In genomic region chr1:160046786-160047185, GRCm38 (mm10) we compare ENCODE assay signal across 14 mouse cellular contexts. TPM values are rescaled to one million over a fixed set of nuclear protein-coding genes. Genes with fewer than 3 reads are reported as not detected.
DNase-seq lines count a peak whose midpoint lies in the region; ATAC-seq lines count a peak whose summit lies in the region.
"Had no signal": no experiment of that assay in that cellular context is flagged by ENCODE, and none has a peak within 500 bp of the region (broad histone marks: within the 10 kb centered on the region; RNA-seq: fewer than 3 reads in every experiment).

No protein-coding gene starts in this region.

- no peaks in the 10 kb centered on the region for H3K9me3 ChIP-seq in kidney, embryonic 16.5 days (ENCODE audit: low read length)
- no peaks in the 10 kb centered on the region for H3K9me3 ChIP-seq in liver, embryonic 13.5 days (replicated peaks)
- H3K9me3 ChIP-seq: kidney, embryonic 15.5 days; midbrain, embryonic 12.5 days had no signal

- H3K36me3 ChIP-seq in kidney, embryonic 16.5 days (ENCODE audit: insufficient read depth, low read length), result no peaks in the 10 kb centered on the region
- H3K36me3 ChIP-seq in liver, embryonic 13.5 days, result peaks cover 4% of the 10 kb centered on the region; the same call in 1 of the 2 replicates
- H3K36me3 ChIP-seq: kidney, embryonic 15.5 days; midbrain, embryonic 12.5 days had no signal

- peaks cover 9% of the 10 kb centered on the region; the same call in 1 of the 2 replicates for H3K4me1 ChIP-seq in kidney, embryonic 16.5 days (ENCODE audit: insufficient read depth, low read length)
- peaks cover 83% of the 10 kb centered on the region for H3K4me1 ChIP-seq in liver, embryonic 13.5 days (replicated peaks)

- ATAC-seq in cerebellum, adult (ENCODE audit: insufficient number of reproducible peaks, low FRiP score, low TSS enrichment), result no peak
- no peak for ATAC-seq in kidney, embryonic 16.5 days (ENCODE audit: low FRiP score, low TSS enrichment)
- peak; percentile 16 for ATAC-seq in CD4-positive, CD25-positive, alpha-beta regulatory T cell, adult 4 months
- no peak for ATAC-seq in liver, embryonic 13.5 days (ENCODE audit: low read depth)

- H3K4me3 ChIP-seq in kidney, embryonic 16.5 days (ENCODE audit: low read length), result 0 out of 2 replicates have a peak overlapping the region, but pooled peaks have one; percentile 5
- peak overlapping the region; percentile 78 for H3K4me3 ChIP-seq in liver, embryonic 13.5 days (replicated peaks)
- H3K4me3 ChIP-seq: kidney, embryonic 15.5 days; midbrain, embryonic 12.5 days had no signal

- H3K27ac ChIP-seq in kidney, embryonic 16.5 days (ENCODE audit: low read length), result no peak overlapping the region
- H3K27ac ChIP-seq in liver, embryonic 13.5 days, result peak overlapping the region; percentile 11; the same call in 1 of the 2 replicates
- H3K27ac ChIP-seq: hindbrain, embryonic 14.5 days; kidney, embryonic 15.5 days; midbrain, embryonic 12.5 days had no signal

- H3K27me3 ChIP-seq in kidney, embryonic 16.5 days (ENCODE audit: insufficient read depth, low read length), result no peaks in the 10 kb centered on the region
- H3K27me3 ChIP-seq in liver, embryonic 13.5 days, result 0 out of 2 replicates have a peak, but pooled peaks cover 2% of the 10 kb centered on the region
- H3K27me3 ChIP-seq: kidney, embryonic 15.5 days had no signal

- H3K4me2 ChIP-seq in kidney, embryonic 16.5 days (replicated peaks; ENCODE audit: low read depth, low read length), result peak overlapping the region; percentile 78
- peak overlapping the region; percentile 73 for H3K4me2 ChIP-seq in liver, embryonic 13.5 days
- H3K4me2 ChIP-seq: hindbrain, embryonic 14.5 days; kidney, embryonic 15.5 days; midbrain, embryonic 12.5 days had no signal

- WGBS in kidney, embryonic 16.5 days, result 85% methylated on average over 4 of the region's 4 CpGs
- 80% methylated on average over 4 of the region's 4 CpGs for WGBS in liver, embryonic 13.5 days (ENCODE audit: insufficient replicate concordance)

- no peak overlapping the region for H3K9ac ChIP-seq in kidney, embryonic 16.5 days (replicated peaks; ENCODE audit: low read length)
- peak overlapping the region; percentile 84 for H3K9ac ChIP-seq in liver, embryonic 13.5 days
- H3K9ac ChIP-seq: hindbrain, embryonic 14.5 days; kidney, embryonic 15.5 days; midbrain, embryonic 12.5 days had no signal

- DNase-seq in cerebellum, postnatal 10 days, result peak; percentile 70 to 77
- DNase-seq in kidney, adult 11 months, result no peak
- no peak for DNase-seq in liver, embryonic 13.5 days
- no peak for DNase-seq in frontal cortex, postnatal 14 days (ENCODE audit: low spot score in 2 of 2)
- DNase-seq in left cerebral cortex, adult 8-10 months (ENCODE audit: low spot score in 2 of 2), result no peak
- DNase-seq: cerebellum, adult 8-10 months; heart, adult 18-20 months; thymus, postnatal 14 days had no signal

RNA-seq across cellular contexts. Expression of gene 4930523C07Rik, which starts 2.6 kb away (rescaled TPM):
- polyA plus RNA-seq in kidney, embryonic 16.5 days (2015; fragmentation: Nextera tagmentation; extraction: Ambion mirVana), result 22.5 and 23.2 TPM in 2 replicates
- 100 to 1,000 TPM; 212 to 238 TPM for polyA plus RNA-seq in CD4-positive, CD25-positive, alpha-beta regulatory T cell, adult 4 months (2017; shearing (Covaris generic))
- 29.8 and 30.3 TPM in 2 replicates for polyA plus RNA-seq in liver, embryonic 13.5 days (2015; fragmentation: Nextera tagmentation; extraction: Ambion mirVana)
- 1 to 10 TPM; 1.3 to 3.2 (median 2.1) TPM for total RNA-seq in left cerebral cortex, adult 8-10 months (2022)

Comparison
In these comparisons a context has a peak if more than half of its experiments do, and no peak if none do; other contexts are left out.
1. DNase-seq: peak in cerebellum, postnatal 10 days (2 of 2); none in kidney, adult 11 months (single experiment), liver, embryonic 13.5 days (single experiment), frontal cortex, postnatal 14 days (0 of 2) and left cerebral cortex, adult 8-10 months (0 of 2).